Mouse (Mus musculus) kidney, adult 18-20 months (tissue): ENCODE data around the gene Tead3.
A peak's percentile ranks its signal among the peaks of the same experiment; 100 is the strongest.
"Not testable (repeated sequence)": the region's sequence is repeated elsewhere in the genome, so short reads cannot be mapped to it uniquely, and the experiment has no call there.

Source experiments
- DNase-seq: peaks from one replicate; pipeline ENCODE4 v3.0.0; 2021

Tead3 gene

DNA sequence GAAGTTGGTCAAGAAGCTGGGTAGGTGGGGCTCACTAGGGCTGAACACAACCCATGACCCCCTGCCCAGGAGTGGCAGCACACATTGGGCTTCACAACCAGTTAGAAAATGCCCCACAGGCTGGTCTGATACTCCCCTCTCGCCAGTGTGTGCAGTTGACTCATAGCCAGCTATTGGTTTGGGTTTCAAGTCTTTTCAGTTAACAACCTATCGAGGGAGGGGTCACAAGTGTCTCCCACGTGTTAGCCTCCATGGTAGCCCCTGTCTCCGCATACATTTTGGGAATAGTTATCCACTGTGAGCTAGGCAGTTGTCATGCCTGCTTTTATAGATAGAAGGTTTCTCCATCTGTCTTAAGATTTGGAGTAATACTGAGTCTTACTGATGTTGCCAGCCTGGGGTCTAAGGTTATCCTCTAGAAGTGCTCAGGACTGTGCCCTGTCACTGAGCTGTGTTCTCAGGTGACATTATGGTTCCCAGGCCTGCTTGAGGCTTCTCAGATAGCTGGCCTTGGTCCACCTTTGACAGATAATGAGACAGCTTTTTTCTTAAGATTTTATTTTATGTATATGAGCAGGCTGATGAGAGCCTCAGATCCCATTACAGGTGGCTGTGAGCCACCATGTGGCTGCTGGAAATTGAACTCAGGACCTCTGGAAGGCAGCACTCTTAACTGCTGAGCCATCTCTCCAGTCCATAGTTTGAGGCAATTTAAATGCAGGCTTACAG, 20.9 kb downstream of the Tead3 start:
- no peak for DNase-seq

DNA sequence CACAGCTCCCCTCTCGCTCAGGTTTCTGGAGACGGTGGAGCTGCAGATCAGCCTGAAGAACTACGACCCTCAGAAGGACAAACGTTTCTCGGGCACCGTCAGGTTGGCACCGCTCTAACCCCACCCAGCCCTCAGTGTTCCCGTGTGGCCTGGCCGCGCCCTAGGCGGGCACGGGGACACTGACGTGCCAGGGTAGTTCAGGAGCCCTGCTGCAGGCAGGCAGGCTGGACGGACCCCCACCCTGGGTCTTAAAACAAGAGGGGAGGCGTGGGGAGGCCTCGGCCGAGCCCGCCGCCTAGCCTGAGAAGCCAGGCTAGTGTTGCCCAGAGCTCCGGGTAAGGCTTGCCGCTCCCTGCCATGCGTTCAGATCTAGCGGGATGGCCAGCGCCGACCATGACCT, 21.7 kb downstream of the Tead3 start:
- DNase-seq: peak; percentile 51

- peak; percentile 99 for DNase-seq
Measured at GRCm38 (mm10) chr17:28328366-28328928, 22.2 kb downstream of the Tead3 start, which contains the start of gene Rpl10a. Gene Rpl10a, plus strand, starts transcription at chr17:28328471.

GRCm38 (mm10) chr17:28327673-28328325, 22.8 kb downstream of the Tead3 start:
- no peak for DNase-seq

GRCm38 (mm10) chr17:28326951-28327350, 23.7 kb downstream of the Tead3 start:
- DNase-seq: no peak

GRCm38 (mm10) chr17:28325751-28326150, 24.9 kb downstream of the Tead3 start:
- DNase-seq: no peak

- not testable (repeated sequence) for DNase-seq
Measured at GRCm38 (mm10) chr17:28324416-28324815, 26.2 kb downstream of the Tead3 start.

DNA sequence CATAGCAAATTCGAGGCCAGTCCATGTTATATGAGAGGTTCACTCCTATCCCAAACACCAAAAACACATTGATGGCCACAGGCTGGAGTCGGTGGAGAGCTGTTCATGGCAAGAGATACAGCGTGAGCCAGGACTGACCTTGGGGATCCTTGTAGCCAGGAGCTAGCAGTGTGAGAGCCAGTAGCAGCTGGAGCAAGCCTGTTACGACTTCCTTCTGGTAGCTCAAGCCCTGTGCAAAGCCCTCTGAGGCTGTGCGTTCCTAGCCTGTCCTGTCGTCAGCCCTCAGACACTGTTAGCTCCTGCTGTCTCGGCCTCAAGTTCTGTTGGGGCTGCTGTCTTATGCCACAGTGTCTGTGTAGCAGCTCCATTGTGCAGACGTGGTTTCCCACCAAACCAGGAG, 26.8 kb downstream of the Tead3 start:
- no peak for DNase-seq

DNA sequence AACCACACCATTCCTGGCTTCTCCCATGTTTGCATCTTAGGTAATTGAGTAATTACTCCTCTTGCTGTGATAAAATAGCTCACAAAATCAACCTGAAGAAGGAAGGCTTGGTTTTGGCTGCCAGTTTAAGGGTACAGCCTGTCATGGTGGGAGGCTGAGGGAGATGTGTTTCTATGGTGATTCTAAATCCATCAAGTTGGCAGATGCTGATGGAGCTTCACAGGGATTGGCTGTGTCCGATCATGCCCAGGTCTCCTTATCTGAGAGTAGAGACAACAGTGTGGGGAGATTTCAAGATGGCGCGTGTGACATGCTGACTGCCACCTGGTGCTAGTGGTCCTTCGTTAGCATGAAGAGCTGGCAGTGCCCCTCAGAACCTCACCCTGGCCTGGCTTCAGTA, 28.9 kb downstream of the Tead3 start:
- no peak for DNase-seq

DNA sequence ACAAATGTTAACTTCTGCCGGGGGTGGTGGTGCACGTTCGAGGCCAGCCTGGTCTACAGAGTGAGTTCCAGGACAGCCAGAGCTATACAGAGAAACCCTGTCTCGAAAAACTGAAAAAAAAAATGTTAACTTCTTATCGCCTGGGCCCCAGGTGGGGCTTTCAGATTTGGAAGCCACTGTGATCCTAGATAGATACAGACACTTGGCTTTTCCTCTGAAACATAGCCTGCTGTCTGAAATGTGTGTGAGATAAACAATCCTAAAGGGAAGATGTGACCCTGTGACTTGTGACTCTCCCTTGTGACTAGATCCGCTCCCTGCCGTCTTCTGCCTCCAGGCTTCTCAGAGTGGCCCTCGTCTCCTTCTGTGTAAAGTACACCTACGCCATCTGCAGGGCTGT, 32.9 kb downstream of the Tead3 start:
- DNase-seq: no peak

- DNase-seq: no peak
Measured at GRCm38 (mm10) chr17:28317091-28317490, 33.5 kb downstream of the Tead3 start.

DNA sequence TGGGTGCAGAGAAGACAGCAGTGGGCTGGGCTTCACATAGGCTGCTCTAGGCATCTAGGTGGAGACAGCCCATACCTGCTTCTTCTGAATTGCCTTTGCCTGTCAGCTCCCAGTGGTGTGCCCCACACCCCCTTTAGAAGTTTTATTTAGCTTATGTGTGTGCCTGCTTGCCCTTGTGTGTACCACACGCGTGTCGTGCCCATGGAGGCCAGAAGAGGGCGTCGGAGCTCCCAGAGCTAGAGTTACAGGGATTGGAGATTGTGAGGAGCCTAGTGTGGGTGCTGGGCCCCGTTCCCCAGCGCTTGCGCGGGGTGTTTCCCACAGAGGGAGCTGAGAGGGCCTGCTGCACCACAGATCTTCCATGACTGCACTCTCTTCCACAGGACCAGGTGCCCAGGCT, 34.1 kb downstream of the Tead3 start:
- no peak for DNase-seq

DNA sequence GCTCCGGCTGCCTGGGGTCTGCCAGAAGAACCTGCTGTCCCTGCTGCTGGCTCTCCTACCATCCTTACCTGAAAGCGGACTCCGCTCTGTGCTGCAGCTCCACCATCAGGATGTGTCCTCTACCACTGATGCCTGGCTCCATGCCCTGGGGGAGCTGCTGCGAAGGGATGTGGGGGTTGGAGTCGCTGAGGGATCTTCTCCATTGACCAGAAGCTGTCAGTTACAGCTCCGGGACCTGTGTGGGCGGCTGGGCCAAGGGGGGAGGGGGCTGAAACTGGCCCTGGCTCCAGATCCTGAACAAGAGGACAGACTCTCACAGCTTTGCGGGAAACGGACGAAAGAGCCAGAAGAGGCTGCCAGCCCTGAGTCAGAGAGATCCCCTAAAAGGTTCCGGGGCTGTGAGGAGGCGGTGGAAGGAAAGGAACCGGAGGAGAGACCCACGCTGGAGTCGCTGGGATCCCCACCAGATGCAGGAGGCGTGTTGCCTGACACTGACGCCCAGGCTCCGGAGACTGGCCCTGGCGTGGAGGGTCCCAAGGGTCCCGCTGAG, 34.9 kb downstream of the Tead3 start:
- no peak for DNase-seq

GRCm38 (mm10) chr17:28313880-28314225, 36.8 kb downstream of the Tead3 start:
- DNase-seq: no peak

GRCm38 (mm10) chr17:28313212-28313879, 37.3 kb downstream of the Tead3 start, which contains the start of gene Fance:
Gene Fance, plus strand, starts transcription at chr17:28313519.
- peak; percentile 95 for DNase-seq

DNA sequence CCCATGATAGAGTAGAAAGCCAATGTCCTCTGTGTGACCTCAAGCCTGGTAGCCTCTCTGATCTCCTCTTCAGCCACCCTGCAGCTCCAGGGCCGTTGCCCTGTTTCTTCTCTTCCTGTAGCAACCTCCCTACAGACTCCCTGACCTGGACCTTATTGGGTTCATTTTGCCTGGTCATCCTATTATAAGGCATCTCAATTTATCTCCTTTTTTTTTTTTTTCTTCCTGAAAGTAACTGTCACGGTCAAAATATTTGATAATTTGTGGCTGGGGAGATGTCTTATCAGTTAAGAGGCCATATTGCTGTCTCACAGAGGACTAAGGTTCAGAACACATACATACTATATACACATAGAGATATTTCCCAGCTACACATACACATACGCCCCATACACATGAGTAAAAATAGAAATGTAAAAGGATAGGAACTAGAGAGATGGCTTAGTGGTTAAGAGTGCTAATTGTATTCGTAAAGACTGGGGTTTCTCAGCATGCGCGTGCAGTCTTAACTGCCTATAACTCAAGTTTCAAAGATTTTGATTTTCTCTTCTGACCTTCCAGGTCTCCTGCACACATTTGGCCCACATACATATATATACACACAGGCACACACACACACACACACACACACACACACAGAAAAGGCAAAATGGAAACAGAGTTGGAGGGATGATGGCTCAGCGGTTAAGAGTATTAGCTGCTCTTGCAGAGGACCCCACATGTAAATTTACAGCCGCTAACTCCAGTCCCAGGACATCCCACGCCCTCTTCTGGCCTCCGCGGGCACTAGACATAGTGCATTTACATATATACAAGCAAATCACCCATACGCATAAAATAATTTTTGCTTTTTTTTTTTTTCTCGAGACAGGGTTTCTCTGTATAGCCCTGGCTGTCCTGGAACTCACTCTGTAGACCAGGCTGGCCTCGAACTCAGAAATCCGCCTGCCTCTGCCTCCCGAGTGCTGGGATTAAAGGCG, 38.1 kb downstream of the Tead3 start:
- peak; percentile 46 for DNase-seq

DNA sequence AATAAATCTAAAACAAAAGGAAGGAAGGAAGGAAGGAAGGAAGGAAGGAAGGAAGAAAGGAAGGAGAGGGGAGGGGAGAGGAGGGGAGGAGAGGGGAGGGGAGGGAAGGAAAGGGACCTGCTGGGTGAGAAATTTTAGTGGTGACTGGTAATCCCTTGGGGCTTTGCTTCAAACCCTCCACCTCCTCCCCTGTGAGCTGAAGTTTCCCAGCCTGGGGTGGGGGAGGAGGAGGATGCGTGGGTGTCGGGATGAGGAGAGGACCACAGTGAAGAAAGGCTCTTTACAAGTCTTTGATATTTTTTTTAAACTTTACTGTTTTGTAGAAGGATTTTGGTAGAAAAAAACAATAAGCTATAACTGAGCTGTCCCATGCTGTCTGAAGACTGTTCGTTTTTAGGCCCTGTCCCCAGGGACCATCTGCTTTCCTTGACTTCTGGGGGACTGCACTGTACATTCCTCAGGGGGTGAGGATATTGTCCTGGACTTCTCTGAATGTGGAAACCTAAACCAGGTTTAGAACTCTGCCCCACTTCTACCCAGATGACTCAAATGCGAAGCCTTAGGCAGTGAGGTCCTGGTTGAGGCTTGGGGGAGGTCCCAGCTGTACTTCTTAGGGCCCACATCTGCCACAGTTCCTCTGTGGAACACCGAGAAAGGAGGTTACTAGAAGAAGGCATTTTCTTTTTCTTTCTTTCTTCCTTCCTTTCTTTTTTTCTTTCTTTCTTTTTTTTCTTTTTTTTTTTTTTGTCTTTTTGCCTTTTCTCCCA, 39.1 kb downstream of the Tead3 start:
- DNase-seq: no peak

GRCm38 (mm10) chr17:28310831-28311230, 39.8 kb downstream of the Tead3 start:
- no peak for DNase-seq

- peak; percentile 94 for DNase-seq
Measured at GRCm38 (mm10) chr17:28308297-28309195, 42.1 kb downstream of the Tead3 start.

GRCm38 (mm10) chr17:28305172-28305571, 45.4 kb downstream of the Tead3 start:
- DNase-seq: no peak
